Mouse (Mus musculus): ENCODE data around the gene Zcchc14.

Gene Zcchc14

GRCm38 (mm10) chr8:121621879-121622278, 30.8 kb downstream of the Zcchc14 start:
- in situ Hi-C loops (cut with MboI) = no loop called here

DNA sequence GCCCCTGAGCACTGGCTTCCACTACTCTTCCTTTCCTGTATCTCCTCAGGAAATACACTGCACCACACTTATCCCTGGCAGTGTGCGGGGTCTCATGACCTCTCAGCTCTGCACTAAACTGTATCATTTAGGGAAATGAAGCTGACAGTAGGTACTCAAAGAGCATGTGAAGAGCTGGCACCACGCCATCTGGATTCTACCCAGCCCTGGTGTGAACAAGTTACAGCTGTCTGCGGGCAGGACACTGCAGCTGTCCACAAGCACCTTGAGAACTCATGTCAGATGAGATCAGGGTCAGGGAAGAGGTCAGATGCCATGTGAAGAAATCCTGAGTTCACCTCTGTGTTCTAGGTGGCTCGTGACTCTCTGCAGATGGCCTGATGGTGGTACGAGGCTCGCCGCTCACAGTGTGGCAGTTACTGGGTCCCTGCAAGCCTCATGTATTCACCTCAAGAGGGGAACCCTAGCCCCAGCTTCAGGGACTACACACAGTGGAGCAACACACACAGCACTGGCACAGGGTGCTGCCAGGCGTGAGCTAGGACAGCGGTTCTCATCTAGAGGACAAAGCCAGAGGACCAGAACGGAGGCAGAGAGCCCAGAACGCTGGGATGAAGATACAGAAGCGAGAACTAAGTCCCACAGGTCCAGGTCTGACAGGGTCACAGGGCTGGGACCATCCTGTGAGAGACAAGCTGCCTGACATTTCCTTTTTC, 31.7 kb downstream of the Zcchc14 start:
- in situ Hi-C loops (cut with MboI) = no loop called here

DNA sequence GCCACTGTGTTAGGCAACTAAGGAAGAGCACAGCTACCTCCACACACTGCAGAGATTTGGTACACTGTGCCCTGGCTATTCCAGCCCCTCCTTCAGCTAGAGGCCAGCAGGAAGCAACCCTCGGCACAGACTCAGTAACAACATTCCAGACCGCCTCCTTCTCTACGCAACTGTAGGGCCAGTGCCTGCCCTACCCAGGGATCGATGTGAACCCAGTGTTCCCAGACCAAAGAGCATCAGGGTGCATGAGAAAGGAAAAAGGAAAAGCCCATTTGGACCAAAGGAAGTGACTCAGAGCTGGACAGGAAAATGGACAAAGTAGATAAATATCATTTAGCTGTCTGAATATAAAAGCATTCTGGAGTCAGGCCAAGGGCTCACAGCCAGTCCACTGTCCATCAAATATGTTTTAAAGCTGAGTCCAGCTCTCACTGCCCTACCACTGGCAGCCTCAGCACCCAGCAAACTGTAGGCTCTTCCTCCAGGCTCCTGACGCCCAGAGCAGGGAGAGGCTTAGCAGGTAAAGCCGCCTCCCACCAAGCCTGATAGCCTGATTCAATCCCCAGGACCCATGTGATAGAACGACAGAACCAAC, 33.2 kb downstream of the Zcchc14 start:
- in situ Hi-C loops (cut with MboI) = no loop called here

GRCm38 (mm10) chr8:121613419-121613818, 39.3 kb downstream of the Zcchc14 start:
- in situ Hi-C loops (cut with MboI) = no loop called here

GRCm38 (mm10) chr8:121609916-121610315, 42.8 kb downstream of the Zcchc14 start:
- in situ Hi-C loops (cut with MboI) = no loop called here

DNA sequence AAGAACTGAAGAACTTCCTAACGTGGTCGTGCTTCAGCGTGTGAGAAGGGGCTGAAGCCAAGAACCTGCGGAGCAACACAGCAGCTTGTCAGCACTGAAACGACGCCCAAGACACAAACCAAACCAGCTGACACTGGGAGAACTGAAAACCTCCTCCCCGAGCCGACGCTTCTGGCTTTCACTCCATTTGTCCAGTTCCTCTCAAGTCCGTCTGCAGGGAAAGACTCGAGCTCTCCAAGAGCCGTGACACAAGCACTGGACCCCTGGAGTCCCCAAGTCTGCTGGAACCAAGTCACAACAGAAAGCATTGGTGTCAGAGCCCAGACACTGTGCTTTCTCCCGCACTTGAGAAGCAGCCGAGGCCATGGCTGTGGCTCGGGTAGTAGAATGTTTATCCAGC, 43.5 kb downstream of the Zcchc14 start:
- in situ Hi-C loops (cut with MboI) = no loop called here

DNA sequence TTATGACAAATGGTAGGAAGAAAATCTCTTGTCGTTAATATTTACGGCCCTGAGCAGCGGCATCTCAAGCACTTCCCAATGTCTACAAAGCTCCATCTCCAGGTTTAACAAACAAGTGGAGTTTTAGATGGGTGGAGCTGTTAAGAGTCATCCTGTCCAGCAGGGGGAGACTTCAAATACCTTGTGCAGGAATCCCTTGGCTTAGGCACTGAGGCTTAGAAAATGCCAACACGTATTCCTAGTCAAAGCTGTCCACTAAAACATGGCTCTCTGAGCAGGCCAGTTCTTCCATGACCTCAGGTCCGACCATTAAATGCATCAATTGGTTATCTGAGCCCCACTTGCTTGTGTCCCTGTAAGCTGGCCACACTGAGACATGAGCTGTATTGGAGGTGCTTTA, 45.0 kb downstream of the Zcchc14 start:
- in situ Hi-C loops (cut with MboI) = no loop called here

GRCm38 (mm10) chr8:121603801-121604200, 48.9 kb downstream of the Zcchc14 start:
- in situ Hi-C loops (cut with MboI) = no loop called here

DNA sequence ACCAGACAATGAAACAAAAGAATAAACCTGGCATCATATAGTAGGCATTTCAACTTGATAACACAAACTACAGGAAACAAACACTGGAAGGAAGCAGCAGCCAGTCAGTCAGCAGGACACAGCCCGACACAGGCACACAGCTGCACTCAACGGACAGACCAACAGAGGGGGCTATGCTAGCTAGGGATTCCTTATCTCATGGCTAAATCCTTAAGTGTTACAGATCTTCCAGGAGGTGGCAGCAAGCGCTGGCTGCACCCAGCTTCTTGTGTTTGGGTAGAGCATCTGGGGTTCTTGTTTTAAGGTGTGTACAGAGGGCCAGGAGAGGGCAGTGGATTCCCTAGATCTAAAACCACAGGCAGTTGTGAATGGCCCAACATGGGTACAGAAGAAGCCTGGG, 49.8 kb downstream of the Zcchc14 start:
- in situ Hi-C loops (cut with MboI) = no loop called here

- in situ Hi-C loops (cut with MboI) = no loop called here
These were observed 50.3 kb downstream of the Zcchc14 start for GRCm38 (mm10) chr8:121602411-121602810.

GRCm38 (mm10) chr8:121599842-121600241, 52.9 kb downstream of the Zcchc14 start:
- in situ Hi-C loops (cut with MboI) = loop anchor here (10.0 to 25.0 kb wide), 2 partner anchors 55 to 312 kb away; partner anchors contain the start of genes 1700018B08Rik and Slc7a5

DNA sequence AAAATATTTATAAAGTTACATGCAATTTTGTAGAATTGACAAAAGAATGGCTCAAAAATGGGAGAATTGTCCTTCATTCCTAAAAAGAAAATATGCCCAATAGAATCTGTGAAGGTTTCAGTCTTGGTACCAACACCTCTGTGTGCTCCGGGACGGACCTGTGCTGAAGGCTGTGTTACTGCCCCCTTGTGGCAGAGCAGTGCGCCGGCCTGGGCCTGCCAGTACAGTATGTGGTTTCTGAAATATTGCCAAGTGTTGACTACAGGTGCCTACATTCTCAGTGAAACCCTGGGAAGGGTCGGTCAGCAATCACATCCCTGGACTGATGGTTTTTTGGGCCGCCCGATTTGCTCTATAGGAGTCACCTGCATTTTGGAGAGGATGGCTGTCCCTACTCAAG, 53.8 kb downstream of the Zcchc14 start:
- in situ Hi-C loops (cut with MboI) = loop anchor here (10.0 to 25.0 kb wide), 2 partner anchors 54 to 313 kb away; partner anchors contain the start of genes 1700018B08Rik and Slc7a5

- in situ Hi-C loops (cut with MboI) = loop anchor here (10.0 to 25.0 kb wide), 2 partner anchors 53 to 314 kb away; partner anchors contain the start of genes 1700018B08Rik and Slc7a5
These were observed 54.5 kb downstream of the Zcchc14 start for GRCm38 (mm10) chr8:121598190-121598589.

DNA sequence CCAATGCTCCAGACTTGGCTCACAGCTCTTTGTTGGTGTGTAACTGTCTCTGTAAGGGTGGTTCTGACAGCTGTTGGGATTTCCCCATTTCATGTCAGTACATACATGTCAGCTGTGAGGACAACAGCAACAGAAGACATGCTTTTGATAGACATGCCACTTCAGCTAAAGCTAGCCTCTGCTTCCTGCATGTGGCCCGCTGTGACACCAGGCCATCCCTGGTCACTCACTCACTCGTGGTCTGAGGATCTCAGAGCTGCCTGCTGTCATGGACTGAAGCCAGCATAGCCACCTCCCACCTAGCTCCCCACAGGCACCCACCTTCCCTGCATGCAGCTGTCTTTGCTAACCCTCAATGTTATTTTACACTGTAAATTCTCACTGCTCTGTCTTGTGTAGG, 55.2 kb downstream of the Zcchc14 start:
- in situ Hi-C loops (cut with MboI) = loop anchor here (10.0 to 25.0 kb wide), 2 partner anchors 53 to 315 kb away; partner anchors contain the start of genes 1700018B08Rik and Slc7a5

- in situ Hi-C loops (cut with MboI) = loop anchor here (10.0 to 25.0 kb wide), 2 partner anchors 49 to 318 kb away; partner anchors contain the start of genes 1700018B08Rik and Slc7a5
These were observed 58.7 kb downstream of the Zcchc14 start for GRCm38 (mm10) chr8:121593983-121594382.

- in situ Hi-C loops (cut with MboI) = loop anchor here (10.0 to 25.0 kb wide), 2 partner anchors 48 to 319 kb away; partner anchors contain the start of genes 1700018B08Rik and Slc7a5
These were observed 59.4 kb downstream of the Zcchc14 start for GRCm38 (mm10) chr8:121593293-121593692.

DNA sequence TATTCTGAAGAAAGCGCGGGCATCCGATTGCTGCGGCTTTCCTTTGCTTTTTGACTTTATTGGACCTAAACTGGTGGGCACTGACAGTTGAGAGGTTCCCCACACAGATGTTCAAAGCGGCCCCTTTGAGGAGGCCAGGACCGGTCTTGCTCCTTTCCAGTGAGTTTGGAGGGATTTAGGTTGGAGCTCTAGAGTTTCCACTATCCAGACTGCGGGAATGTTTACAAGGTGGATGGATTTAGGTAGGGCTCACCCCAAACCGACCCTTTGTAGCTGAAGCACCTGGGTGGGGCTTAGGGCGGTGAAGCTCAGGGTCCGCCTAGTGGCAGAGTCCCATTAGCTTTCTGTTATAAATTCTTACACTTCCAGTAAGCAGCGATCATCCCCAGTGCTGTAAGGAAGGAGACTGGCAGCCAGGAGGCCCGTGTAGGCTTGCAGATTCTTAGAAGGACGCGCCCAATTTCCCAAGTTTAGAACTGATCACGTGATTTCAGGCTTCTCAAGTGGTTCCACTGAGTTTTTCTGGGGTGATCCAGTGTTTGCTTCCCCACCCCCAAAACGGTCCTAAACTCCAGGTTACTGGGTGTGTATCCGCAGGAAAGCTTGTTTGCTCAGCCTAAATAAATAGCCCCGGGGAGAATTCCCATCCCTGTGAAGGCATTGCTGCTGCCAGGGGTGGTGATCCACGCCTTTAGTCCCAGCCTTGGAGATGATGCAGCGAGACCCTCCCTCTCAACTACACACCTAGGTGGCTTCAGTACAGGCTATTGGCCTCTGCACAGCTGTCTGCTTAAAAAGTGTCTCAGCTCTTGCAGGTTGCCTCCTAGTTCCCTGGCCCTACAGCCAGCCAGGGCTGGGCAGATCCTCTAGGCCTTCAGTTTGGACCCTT, 61.3 kb downstream of the Zcchc14 start:
- in situ Hi-C loops (cut with MboI) = loop anchor here (10.0 to 25.0 kb wide), 2 partner anchors 47 to 321 kb away; partner anchors contain the start of genes 1700018B08Rik and Slc7a5

DNA sequence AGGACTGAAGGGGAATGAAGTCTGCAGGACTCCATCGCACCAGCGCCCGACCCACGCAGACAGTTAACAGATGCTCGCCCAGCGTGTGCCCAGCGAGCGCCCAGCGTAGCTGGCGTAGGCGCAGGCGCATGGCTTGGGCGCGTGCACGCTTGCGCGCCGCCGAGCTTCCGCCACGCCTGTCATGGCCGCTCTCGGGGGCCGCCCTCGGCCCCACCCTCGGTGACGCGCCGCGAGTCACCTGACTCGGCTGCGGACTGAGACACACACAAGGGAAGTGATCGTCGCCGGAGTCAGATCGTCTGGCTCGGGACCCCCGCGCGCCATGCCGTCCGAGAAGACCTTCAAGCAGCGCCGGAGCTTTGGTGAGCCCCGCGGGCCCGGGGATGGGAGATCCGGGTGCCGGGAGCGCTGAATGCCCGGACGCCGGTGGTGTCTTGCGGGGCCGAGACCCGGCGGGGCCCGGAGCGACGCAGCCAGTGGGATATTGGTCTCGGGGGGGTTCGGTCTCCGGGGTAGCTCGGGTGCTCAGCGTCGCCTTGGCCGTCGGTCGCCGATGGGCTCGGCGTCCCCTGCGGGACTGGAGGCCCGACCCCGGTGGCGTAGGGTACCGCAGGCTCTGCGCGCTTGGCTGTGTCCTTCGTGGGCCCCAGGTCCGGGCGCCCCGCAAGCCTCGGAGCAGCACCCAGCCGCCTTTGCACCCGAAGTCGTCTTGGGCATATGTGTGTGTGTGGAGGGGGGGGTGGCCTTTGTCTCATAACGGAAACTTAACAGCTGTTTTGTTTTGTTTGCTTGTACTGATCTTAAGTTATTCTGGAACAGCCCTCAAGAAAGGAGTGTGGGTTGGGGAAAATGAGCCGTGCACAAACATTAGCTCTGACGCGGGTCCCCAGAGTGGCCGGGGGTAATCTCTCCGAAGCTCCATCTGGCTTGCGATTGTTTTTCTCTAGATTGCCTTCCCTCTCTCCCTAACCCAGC, 62.2 kb downstream of the Zcchc14 start, which contains the start of gene Map1lc3b:
TSS of gene Map1lc3b (plus strand) at position 159 of the 975 bp plus-strand sequence.
- in situ Hi-C loops (cut with MboI) = loop anchor here (10.0 to 25.0 kb wide), 2 partner anchors 46 to 322 kb away; partner anchors contain the start of genes 1700018B08Rik and Slc7a5

DNA sequence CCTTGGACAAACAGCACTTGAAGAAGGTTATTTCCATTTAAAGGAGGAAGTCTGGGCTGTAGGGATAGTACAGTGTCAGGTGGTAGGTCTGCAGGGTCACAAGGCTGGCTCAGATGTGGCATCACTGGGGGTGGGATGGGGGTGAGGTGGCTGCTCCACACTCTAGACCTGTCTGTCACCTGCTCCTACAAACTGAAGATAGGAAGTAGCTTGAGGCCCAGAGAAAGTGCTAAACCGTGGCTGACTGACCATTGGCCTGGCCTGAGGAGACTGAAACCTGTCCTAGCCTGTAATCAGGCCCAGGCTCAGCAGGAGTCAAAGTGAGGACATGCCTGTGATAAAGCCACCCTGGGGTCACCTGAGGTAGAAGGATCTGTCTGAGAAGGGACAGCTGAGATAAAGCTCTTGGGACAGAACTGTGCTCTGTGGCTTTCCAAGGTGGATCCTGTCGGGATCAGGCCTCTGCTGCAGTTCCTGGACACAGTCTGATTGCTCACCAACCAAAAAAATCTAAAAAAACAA, 63.4 kb downstream of the Zcchc14 start:
- in situ Hi-C loops (cut with MboI) = loop anchor here (25.0 kb wide), 1 partner anchor 323 kb away; the partner anchor contains the start of gene Slc7a5

GRCm38 (mm10) chr8:121588750-121589149, 64.0 kb downstream of the Zcchc14 start:
- in situ Hi-C loops (cut with MboI) = loop anchor here (25.0 kb wide), 1 partner anchor 324 kb away; the partner anchor contains the start of gene Slc7a5

Measured in mature B cell (primary cell).